Mouse (Mus musculus) urinary bladder, postnatal 25 days (tissue): ENCODE data around the gene Trappc1.
A peak's percentile ranks its signal among the peaks of the same experiment; 100 is the strongest.

Source experiments
- DNase-seq: peaks from one replicate; pipeline ENCODE4 v3.0.0; 2022; ENCODE audit warnings: low spot score

Trappc1 gene

GRCm38 (mm10) chr11:69331152-69331551 is 7.4 kb downstream of the Trappc1 start:
- no peak for DNase-seq

- peak; percentile 68 for DNase-seq
Measured at GRCm38 (mm10) chr11:69331929-69332405, 8.2 kb downstream of the Trappc1 start.

GRCm38 (mm10) chr11:69332713-69333253 is 9.0 kb downstream of the Trappc1 start:
- DNase-seq = no peak

- DNase-seq = no peak
Measured at GRCm38 (mm10) chr11:69333922-69334321, 10.1 kb downstream of the Trappc1 start.

- DNase-seq = no peak
Measured at GRCm38 (mm10) chr11:69334796-69335195, 11.0 kb downstream of the Trappc1 start.

- DNase-seq = peak; percentile 65
Measured at GRCm38 (mm10) chr11:69340161-69341131, 16.7 kb downstream of the Trappc1 start, which contains the start of gene Rnf227. TSS of gene Rnf227 (plus strand) at chr11:69340461.

GRCm38 (mm10) chr11:69346441-69346840 is 22.7 kb downstream of the Trappc1 start:
- no peak for DNase-seq

- no peak for DNase-seq
Measured at GRCm38 (mm10) chr11:69356544-69356943, 32.8 kb downstream of the Trappc1 start.

- no peak for DNase-seq
Measured at GRCm38 (mm10) chr11:69357690-69358089, 33.9 kb downstream of the Trappc1 start.

GRCm38 (mm10) chr11:69362021-69362420 is 38.2 kb downstream of the Trappc1 start:
- DNase-seq = no peak

GRCm38 (mm10) chr11:69362479-69362878 is 38.7 kb downstream of the Trappc1 start:
- DNase-seq = no peak

GRCm38 (mm10) chr11:69364376-69364775 is 40.6 kb downstream of the Trappc1 start:
- DNase-seq = no peak

- peak; percentile 86 for DNase-seq
Measured at GRCm38 (mm10) chr11:69364910-69365309, 41.1 kb downstream of the Trappc1 start.

GRCm38 (mm10) chr11:69365722-69366121 is 41.9 kb downstream of the Trappc1 start:
- peak; percentile 49 for DNase-seq

GRCm38 (mm10) chr11:69366157-69366854 is 42.5 kb downstream of the Trappc1 start:
- DNase-seq = peak; percentile 95

GRCm38 (mm10) chr11:69366855-69367615 is 43.3 kb downstream of the Trappc1 start:
- peak; percentile 23 for DNase-seq

GRCm38 (mm10) chr11:69367616-69368355 is 44.0 kb downstream of the Trappc1 start:
- DNase-seq = no peak

GRCm38 (mm10) chr11:69368356-69369214 is 44.8 kb downstream of the Trappc1 start:
- DNase-seq = peak; percentile 48

- DNase-seq = no peak
Measured at GRCm38 (mm10) chr11:69369215-69369989, 45.6 kb downstream of the Trappc1 start, which contains the start of gene Chd3. TSS of gene Chd3 (minus strand) at chr11:69369406.
